Mouse (Mus musculus) gastrocnemius, postnatal 10 days (tissue): Measurements from ENCODE around the gene Lrrc8e. TPM values are rescaled to one million over a fixed set of nuclear protein-coding genes. Genes with fewer than 3 reads are reported as not detected.

Experiments
- DNase-seq: peaks from one replicate; pipeline ENCODE4 v3.0.0; 2021; ENCODE audit warnings: mixed read lengths
- long read RNA-seq, 2 experiments: library from polyadenylated mRNA; stranded (forward); transcript quantifications; one replicate each; pipeline ENCODE4 v2.0.0; 2021
- total RNA-seq, 2 experiments: library from RNA; stranded (reverse); gene quantifications; 2 replicates each; pipeline ENCODE4 v1.2.3; 2021

Lrrc8e gene
- total RNA-seq: under 1 TPM in 1 of 2 experiments, not detected in 1; 0.29 TPM
- long read RNA-seq, experiment 1: 0 reads
- long read RNA-seq, experiment 2, partial matches to known transcripts: 0 of 1 reads
- long read RNA-seq, experiment 2, other reads (novel, unspliced or antisense): 0 of 1 reads

GRCm38 (mm10) chr8:4226739-4227347, at the start of gene Lrrc8e:
TSS of gene Lrrc8e (plus strand) at chr8:4226827.
- no peak for DNase-seq

GRCm38 (mm10) chr8:4183409-4183808, 43.2 kb upstream of the Lrrc8e start:
- DNase-seq: no peak

- no peak for DNase-seq
These were observed 40.5 kb upstream of the Lrrc8e start for GRCm38 (mm10) chr8:4186151-4186550.

GRCm38 (mm10) chr8:4188605-4189004, 38.0 kb upstream of the Lrrc8e start:
- no peak for DNase-seq

GRCm38 (mm10) chr8:4189031-4189722, 37.5 kb upstream of the Lrrc8e start:
- DNase-seq: no peak

GRCm38 (mm10) chr8:4192305-4192704, 34.3 kb upstream of the Lrrc8e start:
- no peak for DNase-seq

GRCm38 (mm10) chr8:4192807-4193587, 33.6 kb upstream of the Lrrc8e start:
- DNase-seq: peak; percentile 91

GRCm38 (mm10) chr8:4193588-4193894, 33.1 kb upstream of the Lrrc8e start:
- no peak for DNase-seq

GRCm38 (mm10) chr8:4201321-4201720, 25.3 kb upstream of the Lrrc8e start:
- no peak for DNase-seq

GRCm38 (mm10) chr8:4205246-4206123, 21.1 kb upstream of the Lrrc8e start:
- no peak for DNase-seq

- no peak for DNase-seq
These were observed 20.2 kb upstream of the Lrrc8e start for GRCm38 (mm10) chr8:4206182-4207015.

GRCm38 (mm10) chr8:4207016-4207350, 19.6 kb upstream of the Lrrc8e start:
- DNase-seq: no peak

- DNase-seq: no peak
These were observed 15.5 kb upstream of the Lrrc8e start for GRCm38 (mm10) chr8:4211097-4211496.

- DNase-seq: no peak
These were observed 13.8 kb upstream of the Lrrc8e start for GRCm38 (mm10) chr8:4212809-4213209.

- no peak for DNase-seq
These were observed 13.2 kb upstream of the Lrrc8e start for GRCm38 (mm10) chr8:4213210-4214005.

- no peak for DNase-seq
These were observed 12.3 kb upstream of the Lrrc8e start for GRCm38 (mm10) chr8:4214006-4214980.

GRCm38 (mm10) chr8:4216296-4216695, 10.3 kb upstream of the Lrrc8e start:
- no peak for DNase-seq

- DNase-seq: no peak
These were observed 9.6 kb upstream of the Lrrc8e start, which contains the start of gene Prr36 for GRCm38 (mm10) chr8:4216791-4217621. TSS of gene Prr36 (minus strand) at chr8:4217459.
